Mouse (Mus musculus): ENCODE data around the gene Ccdc12. TPM values are rescaled to one million over a fixed set of nuclear protein-coding genes. Genes with fewer than 3 reads are reported as not detected.
A peak's percentile ranks its signal among the peaks of the same experiment; 100 is the strongest.

The Ccdc12 gene
- 10 to 100 TPM; 62.7 to 77.9 (median 68.5) TPM for total RNA-seq (2022)

DNA sequence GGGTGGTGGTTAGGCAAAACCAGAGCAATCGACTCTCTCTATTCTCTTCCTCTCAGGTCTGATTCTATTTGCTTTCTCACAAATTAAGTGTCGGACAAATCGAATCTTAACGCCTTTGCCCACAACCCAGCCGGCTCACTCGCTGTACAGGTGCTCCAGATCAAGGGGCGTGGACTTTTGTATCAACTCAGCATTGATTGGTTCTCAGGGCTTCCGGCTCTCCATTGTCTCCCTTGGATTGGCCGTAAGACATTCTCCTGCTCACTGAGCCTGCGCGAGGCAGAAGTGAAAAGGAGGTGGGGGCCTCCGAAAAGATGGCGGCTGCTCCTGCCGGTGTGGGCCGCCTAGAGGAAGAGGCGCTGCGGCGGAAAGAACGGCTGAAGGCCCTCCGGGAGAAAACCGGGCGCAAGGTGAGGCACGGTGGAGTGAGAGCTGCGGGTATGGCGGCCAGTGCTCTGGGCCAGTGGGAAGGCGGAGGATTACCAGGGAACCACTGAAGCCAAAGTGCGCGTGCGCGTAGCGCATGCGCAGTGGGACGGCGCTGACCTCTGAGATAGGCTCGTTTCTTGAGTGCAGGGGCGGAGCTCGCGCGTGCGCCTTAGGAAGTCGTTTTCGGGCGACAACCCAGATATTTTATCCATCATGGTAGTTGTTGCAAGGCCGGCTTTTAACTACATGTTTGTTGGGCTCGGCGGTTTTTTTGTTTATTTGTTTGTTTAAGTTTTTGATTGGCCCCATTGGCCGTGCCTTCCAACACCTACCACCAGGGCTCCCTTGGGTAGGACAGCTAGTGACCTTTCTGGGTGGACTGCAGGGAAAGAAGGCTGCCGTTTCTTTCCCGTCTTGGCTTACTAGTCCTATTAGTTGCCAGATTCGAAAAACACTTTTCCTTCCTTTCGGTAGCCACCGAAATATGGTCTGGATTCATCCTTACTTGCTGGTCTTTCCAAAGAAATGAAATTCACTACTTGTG, at the start of gene Ccdc12:
TSS of gene Ccdc12 (plus strand) at position 255 of the 973 bp plus-strand sequence.
- peak; percentile 94 for DNase-seq

DNA sequence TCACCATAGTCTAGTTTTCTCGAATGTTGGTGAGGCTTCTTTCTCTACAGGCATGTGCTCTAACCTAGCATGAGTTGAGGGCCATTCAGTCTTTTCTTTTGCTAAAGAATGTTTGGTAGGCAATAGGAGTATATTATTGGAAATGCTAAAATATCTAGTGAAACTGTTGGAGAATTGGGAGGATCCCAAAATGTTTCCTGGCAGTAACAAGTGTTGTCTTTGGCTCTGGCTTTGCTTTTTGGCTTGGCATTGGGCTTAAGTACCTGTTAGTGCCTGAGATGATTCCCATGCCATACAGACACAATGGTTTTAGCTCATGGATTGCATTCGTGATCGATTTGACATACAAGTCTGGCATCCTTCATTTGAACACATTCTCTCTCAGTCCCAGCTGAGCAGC, 44.8 kb upstream of the Ccdc12 start:
- no peak for DNase-seq

DNA sequence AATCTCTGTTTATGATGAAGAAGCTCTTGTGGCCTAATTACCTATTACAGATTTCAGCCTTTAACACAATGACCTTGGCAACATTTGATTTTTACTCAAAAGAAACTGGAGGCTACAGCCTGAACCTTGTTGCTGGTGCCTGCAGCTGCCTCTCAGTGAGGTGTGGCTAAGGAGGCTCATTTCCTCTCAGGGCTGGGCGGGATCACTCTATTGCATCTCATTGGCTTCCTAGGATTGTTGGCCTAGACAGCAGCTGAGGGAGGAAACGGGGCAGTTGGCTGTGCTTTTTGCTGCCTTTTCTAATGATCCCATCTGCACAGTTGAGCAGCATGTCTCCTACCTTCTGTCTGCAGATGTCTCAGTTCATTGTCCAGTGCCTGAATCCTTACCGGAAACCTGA, 39.2 kb upstream of the Ccdc12 start:
- no peak for DNase-seq

DNA sequence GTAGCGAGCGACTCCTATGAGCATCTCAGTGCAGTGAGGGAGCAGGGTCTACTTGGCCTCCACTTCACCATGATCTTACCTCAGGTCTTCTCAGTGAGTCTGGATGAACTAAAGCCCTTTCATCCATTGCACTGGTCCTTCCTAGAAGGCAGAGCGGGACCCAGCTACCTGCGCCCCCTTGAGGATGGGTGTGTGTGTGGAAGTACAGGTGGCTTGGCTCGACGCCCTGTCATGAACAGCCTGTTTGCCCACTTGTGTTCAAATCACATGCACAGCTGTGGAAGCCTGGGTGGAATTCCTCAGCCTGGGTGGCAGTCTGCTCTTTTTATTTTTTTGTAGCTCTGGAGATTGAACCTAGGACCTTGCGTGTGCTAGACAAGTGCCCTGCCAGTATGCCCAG, 36.1 kb upstream of the Ccdc12 start:
- no peak for DNase-seq

GRCm38 (mm10) chr9:110620685-110621084, 35.6 kb upstream of the Ccdc12 start:
- no peak for DNase-seq

DNA sequence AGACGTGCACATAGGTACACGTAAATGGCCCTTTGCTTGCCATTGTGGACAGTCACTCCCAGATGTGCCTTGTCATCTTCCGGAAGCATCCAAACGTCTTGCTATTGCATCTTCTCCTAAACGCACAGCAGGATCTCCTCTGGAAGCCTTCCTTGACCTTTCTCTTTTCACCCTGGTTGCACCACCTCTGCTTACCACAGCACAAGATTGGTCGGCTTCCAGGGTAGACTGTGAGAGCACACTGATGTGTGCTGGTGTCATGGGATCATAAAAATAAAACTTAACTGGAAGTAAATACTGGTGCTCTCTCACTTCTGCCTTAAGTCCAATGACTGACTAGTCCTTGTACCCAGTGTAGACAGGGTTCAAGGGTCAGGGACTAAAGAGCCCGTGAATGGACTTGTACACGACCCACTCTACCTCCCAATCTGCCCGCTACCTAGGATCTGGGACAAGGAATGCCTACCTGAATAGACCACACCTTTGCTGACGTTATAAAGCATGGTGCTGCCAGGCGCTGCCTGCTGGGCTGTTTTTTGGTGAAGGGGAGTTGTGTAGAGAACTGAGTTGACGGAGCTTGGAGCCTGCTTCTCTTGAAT, 33.6 kb upstream of the Ccdc12 start:
- no peak for DNase-seq

GRCm38 (mm10) chr9:110623416-110624195, 32.7 kb upstream of the Ccdc12 start:
- DNase-seq: no peak

DNA sequence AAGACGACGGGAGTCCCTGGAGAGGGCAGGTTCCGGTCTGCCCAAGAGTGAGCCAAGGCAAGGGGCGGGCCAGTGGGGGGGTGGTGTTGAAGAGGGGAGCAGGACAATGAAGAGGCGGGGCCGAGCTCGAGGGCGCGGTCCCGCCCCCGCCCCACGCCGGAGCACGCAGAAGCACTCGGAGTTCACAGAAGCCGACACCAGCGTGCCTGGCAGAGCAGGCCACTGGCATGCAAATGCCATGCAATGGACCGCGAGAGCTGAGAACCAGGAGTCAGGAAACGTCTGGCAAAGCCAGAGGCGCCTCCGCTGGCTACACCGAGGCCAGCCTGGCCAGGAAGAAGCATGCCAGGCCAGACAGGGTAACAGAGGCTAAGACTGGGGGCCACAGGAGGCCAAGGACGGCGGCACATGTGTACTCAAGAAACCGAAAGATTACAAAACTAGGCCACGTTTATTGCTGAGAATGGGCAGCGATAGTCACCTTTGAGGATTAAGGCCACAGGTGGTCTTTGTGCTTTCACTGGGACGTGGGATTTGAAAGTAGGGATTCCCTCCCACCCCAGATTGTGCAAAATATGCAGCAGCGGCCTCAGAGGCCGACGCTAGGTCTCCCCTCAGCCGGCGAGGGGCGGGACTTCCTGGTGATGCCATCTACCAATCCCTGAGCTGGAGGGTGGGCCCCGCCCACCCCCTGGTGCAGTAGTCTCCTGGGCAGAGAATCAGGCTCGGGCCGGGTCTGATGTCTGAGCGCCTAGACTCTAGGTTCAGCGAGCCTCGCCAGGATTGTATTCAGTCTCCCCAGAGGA, 31.7 kb upstream of the Ccdc12 start, which contains the start of gene Nradd:
TSS of gene Nradd (minus strand) at position 92 of the 806 bp plus-strand sequence.
- peak; percentile 89 for DNase-seq

DNA sequence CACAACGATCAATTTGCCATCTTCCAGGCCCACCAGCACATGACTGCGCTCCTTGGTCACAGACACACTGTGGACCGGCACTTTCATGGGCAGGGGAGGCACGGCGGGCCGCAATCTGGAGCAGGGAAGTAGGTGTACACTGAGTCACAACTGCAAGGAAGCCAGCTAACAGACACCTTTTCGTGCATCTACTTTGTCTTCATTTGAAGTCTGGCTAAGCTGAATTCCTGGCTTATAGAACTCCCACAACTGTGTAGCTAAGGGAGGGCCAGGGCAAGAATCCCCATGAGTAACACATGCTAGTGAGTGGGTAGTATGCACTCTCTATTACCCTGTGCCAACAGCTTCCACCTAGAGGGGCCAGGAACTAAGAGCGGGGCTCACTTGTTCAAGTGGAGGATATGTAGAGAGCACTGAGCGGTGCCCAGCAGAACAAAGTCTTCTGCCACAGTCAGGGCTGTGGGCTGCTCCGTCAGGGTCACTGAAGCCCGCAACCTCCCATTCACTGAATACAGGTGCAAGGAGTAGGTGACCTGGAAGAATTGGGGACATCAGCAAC, 30.9 kb upstream of the Ccdc12 start:
- no peak for DNase-seq

GRCm38 (mm10) chr9:110630171-110630570, 26.1 kb upstream of the Ccdc12 start:
- DNase-seq: no peak

DNA sequence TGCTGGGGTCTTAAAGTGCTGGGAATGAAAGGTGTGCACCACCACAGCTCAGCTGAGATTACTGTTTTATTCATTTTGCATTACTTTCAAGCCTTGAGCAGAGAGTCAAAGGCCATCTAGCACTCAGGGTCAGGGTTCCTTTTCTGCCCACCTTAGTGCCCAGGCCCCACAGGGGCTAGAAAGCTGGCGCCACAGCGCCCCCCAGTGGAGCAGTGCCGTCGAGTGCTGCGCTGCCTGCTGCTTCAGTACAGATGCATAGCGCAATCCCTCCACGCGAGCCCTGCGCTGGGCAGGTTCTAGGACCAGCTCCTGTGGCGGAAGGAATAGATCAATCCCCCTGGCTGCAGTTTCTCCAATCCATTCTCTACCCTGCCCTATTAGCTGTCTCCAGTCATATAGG, 25.1 kb upstream of the Ccdc12 start:
- no peak for DNase-seq

DNA sequence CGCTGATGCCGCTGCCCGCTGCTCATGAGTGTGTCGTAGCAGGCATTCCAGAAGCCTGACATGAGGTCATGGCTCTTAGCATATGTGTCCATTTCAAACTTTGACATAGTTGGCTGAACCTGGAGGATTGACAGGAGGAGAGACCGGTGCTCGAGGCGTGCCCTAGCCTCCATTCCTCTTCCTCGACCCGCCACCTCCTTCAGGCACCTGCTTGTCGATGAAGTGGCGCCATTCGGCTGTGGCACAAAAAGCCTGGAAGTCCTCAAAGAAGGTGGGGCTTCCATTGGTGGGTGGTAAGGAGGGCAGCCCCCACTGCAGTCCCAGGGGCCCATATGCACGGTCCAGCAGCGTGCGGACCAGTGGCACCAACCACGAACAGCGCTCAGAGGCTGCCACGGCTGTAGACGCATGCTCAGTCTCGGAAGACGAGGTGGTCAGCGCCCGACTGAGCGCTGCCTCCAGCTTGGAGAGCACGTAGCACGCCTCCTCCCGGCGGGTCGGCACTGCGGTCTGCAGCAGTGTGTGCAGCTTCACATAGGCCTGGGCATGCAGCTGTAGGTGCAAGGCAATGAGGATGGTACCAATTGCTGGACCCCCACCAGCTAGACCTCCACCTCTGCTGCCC, 24.5 kb upstream of the Ccdc12 start:
- no peak for DNase-seq

DNA sequence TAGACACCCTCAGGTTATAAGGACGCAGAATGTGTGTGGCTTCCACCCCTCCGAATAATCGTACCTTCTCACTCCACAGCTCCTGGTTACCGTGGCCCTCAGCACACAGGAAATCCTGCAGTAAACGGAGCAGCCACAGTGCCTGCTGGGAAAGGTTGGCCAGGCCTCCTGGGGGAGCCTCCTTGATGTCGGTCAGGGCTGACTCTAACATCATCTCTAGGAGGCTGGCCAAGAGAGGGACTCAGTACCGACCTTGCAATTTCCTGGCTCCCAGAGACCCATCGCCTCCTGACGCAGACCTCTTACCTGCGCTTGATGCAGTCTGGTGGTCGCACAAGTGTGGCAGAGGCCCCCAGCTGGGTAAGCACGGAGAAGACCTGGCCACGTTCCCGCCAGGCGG, 23.6 kb upstream of the Ccdc12 start:
- DNase-seq: no peak

GRCm38 (mm10) chr9:110633882-110634281, 22.4 kb upstream of the Ccdc12 start:
- no peak for DNase-seq

DNA sequence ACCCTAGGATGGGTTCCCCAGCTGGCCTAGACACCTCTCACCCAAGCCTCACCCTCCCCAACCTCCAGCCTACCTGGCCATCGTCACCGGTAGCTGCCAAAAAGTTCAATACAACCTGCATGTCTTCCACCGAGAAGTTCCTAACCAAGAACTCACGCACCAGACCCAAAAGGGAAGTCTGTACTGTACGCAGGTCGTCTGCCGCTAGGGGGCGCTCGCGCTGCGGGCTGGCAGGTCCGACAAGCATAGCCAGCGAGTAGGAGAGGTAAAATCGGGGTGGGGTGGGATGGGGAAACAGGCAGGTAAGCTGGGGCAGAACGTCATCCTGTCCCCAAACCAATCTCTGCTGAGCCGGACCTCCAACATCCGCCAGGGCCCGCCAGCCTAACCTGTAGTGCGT, 21.1 kb upstream of the Ccdc12 start:
- peak; percentile 66 for DNase-seq

DNA sequence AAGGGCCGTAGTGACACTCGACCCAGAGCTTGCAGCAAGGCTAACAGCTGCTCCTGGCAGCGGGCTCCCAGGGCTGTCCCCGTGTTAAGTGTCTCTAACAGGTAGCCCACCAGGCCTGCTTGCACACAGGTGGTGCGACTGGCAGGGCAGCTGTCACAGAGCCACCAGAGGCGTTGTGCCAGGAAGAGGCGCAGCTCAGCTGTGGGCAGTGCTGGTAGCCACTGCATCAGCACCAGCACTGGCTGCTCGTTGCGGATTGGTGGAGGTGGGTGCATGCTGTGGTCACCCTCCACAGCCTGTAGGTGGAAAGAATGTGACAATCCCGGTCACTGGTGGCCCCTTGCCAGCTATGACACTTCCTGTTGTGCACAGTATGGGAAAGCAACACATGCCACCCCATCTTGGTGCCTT, 17.7 kb upstream of the Ccdc12 start:
- DNase-seq: no peak

DNA sequence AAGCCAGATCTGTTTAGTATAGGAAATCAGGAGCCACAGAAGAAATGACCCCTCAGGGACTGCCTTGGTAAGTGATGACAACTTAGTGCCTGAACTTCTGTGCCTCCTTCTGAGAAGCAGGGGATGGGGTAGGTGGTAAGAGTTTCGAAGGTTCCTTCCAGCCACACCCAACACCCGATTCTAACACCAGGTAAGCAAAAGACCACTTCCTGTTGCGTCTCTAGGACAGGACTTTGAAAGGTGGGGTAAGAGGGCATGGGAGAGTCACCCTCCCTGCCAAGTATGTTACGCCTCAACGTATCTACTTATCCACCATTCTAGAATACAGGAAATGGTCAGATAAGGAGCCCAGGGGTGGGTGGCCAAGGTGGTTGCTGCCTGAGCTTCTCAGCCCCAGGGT, 15.3 kb upstream of the Ccdc12 start:
- DNase-seq: no peak

GRCm38 (mm10) chr9:110642812-110643524, 13.3 kb upstream of the Ccdc12 start:
- DNase-seq: no peak

DNA sequence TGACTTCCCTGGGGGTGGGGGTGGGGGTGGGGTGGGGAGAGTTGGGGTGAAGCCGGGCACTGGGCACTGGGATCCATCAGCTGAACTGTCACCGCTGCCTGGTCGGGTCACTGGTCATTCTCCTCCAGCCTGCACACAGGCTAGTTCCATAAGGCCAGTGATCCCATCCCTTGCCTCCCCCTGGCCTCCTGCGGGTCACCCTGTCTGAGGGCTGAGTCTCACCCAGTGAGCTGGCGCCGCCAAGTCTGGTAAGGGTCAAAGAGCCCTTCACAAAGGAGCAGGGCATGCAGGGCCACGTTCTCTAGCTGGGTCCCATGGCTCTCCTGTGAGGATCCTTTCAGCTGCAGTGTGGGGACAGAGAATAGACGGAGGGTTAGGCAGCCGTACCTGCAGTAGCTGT, 12.5 kb upstream of the Ccdc12 start:
- DNase-seq: no peak

- no peak for DNase-seq
These were observed 12.0 kb upstream of the Ccdc12 start for GRCm38 (mm10) chr9:110644295-110644694.

DNA sequence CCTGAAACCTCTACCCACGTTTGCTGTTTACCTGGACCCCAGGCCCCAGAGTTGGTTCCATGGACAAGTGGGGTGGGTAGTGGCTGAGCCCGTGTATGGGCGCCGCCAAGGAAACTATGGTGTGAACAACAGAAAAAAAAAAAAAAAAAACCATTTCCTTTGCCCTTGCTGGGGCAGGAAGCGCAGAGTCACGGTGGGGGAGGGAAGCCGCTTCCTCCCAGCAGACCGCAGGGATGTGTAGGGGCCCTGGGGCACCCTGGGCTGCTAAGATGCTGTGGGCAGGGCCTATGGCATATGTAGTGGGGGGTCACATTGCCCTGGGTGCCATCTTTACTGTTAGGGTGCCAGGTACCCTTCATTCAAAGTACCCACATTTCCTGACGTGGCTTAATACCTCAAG, 11.1 kb upstream of the Ccdc12 start:
- no peak for DNase-seq

Measured in adrenal gland, adult 8-10 months (tissue).